Mouse (Mus musculus) intestine, postnatal 0 days (tissue): ENCODE results near the gene Pla2g6. TPM values are rescaled to one million over a fixed set of nuclear protein-coding genes. Genes with fewer than 3 reads are reported as not detected.
A peak's percentile ranks its signal among the peaks of the same experiment; 100 is the strongest.

Source experiments
- ATAC-seq: fragments of 200-750 bp; cut with Nextera tagmentation; 2 replicates; pipeline ENCODE4 v1.8.0; 2017; ENCODE audit warnings: mild to moderate bottlenecking, moderate TSS enrichment, moderate library complexity
- H3K27ac ChIP-seq: fragments of 300-500 bp; sonication (generic); 2 replicates; pipeline ENCODE4 v1.5.1; 2014; ENCODE audit warnings: mild to moderate bottlenecking, low read depth, low read length, moderate library complexity
- H3K27me3 ChIP-seq: fragments of 300-500 bp; sonication (generic); replicated peaks from 2 replicates; pipeline ENCODE4 v1.6.1; 2014; ENCODE audit warnings: low read length, mixed read lengths; ENCODE audit not compliant: control insufficient read depth, insufficient read depth
- H3K36me3 ChIP-seq: fragments of 300-500 bp; sonication (generic); 2 replicates; pipeline ENCODE4 v1.6.1; 2014; ENCODE audit warnings: mild to moderate bottlenecking, moderate library complexity; ENCODE audit not compliant: control insufficient read depth, insufficient read depth
- H3K4me1 ChIP-seq: fragments of 300-500 bp; sonication (generic); replicated peaks from 2 replicates; pipeline ENCODE4 v1.6.1; 2014; ENCODE audit warnings: antibody characterized with exemption, low read length, mixed read lengths; ENCODE audit not compliant: control insufficient read depth, insufficient read depth
- H3K4me2 ChIP-seq: fragments of 300-500 bp; sonication (generic); replicated peaks from 2 replicates; pipeline ENCODE4 v1.6.1; 2014; ENCODE audit warnings: low read depth, mild to moderate bottlenecking, moderate library complexity
- H3K4me3 ChIP-seq: fragments of 300-500 bp; sonication (generic); 2 replicates; pipeline ENCODE4 v1.5.1; 2014; ENCODE audit warnings: low read depth, low read length
- H3K9ac ChIP-seq: fragments of 300-500 bp; sonication (generic); 2 replicates; pipeline ENCODE4 v1.6.1; 2014; ENCODE audit warnings: mild to moderate bottlenecking, low read depth, low read length
- H3K9me3 ChIP-seq: fragments of 300-500 bp; sonication (generic); 2 replicates; pipeline ENCODE4 v1.6.1; 2016; ENCODE audit warnings: mixed run types; ENCODE audit not compliant: control insufficient read depth
- CTCF ChIP-seq: sonication (generic); IDR thresholded peaks from 2 replicates; pipeline ENCODE4 v1.5.1; 2016; ENCODE audit warnings: low read depth, mild to moderate bottlenecking, control low read depth, antibody characterized with exemption, moderate library complexity
- WGBS: fragments of 180-500 bp; shearing (Covaris S2); extraction: QIAGEN DNeasy Blood & Tissue Kit; methylation state at CpG from one replicate; pipeline ENCODE4 v1.1.7; 2014; 5-methylcytosine and 5-hydroxymethylcytosine counted together
- polyA plus RNA-seq: library from polyadenylated mRNA; unstranded; fragments of >200 nt; fragmentation: Nextera tagmentation; extraction: Ambion mirVana; gene quantifications from 2 replicates; pipeline ENCODE4 v1.2.1, GENCODE M21; 2015

Gene Pla2g6
- polyA plus RNA-seq, 1 experiment from 2014 or later: 17.4 TPM

GRCm38 (mm10) chr15:79322281-79322990, 5.8 kb downstream of the Pla2g6 start:
- Histone ChIP-seq H3K4me1 (peaks cover 28% of the 10 kb centered on the region), H3K9ac (no peak overlapping the region), H3K4me3 (no peak overlapping the region), H3K36me3 (peaks cover 5% of the 10 kb centered on the region), H3K27ac (peak overlapping the region; percentile 69), H3K4me2 (peak overlapping the region; percentile 9; the same call in 1 of the 2 replicates), H3K27me3 (no peaks in the 10 kb centered on the region), H3K9me3 (no peaks in the 10 kb centered on the region)
- no peak for TF ChIP-seq CTCF
- 30% methylated on average over 11 of the region's 11 CpGs for WGBS
- ATAC-seq: 0 out of 2 replicates have a peak, but pooled peaks have one; percentile 11

DNA sequence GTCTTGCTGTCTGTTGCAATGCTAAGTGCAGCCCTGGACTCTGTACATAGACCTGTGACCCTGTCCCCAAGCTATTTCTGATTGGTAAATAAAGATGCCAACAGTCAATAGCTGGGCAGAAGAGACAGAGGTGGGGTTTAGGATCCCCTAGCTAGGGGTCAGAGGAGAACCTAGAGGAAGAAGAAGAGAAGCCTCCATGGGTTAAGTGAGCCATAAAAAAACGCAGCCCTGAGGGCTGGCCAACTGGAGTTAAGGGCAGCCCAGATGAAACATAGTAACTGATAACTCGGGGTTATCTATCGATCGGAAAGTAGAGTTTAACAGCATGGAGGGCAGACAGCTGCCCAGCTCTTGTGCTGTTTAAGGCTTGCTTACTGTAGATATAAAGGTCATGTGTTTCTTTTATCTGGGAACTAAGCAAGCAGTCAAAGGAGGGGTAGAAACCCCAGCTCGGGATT, 6.4 kb downstream of the Pla2g6 start:
- Histone ChIP-seq H3K4me1 (peaks cover 28% of the 10 kb centered on the region), H3K4me3 (no peak overlapping the region), H3K27me3 (no peaks in the 10 kb centered on the region), H3K36me3 (peaks cover 5% of the 10 kb centered on the region), H3K4me2 (0 out of 2 replicates have a peak overlapping the region, but pooled peaks have one; percentile 17), H3K9me3 (no peaks in the 10 kb centered on the region), H3K27ac (peak overlapping the region; percentile 69), H3K9ac (no peak overlapping the region)
- ATAC-seq: peak; percentile 53
- 37% methylated on average over 5 of the region's 5 CpGs for WGBS
- no peak for TF ChIP-seq CTCF

- peaks cover 29% of the 10 kb centered on the region for H3K36me3 ChIP-seq
- H3K9me3 ChIP-seq: no peaks in the 10 kb centered on the region
- TF ChIP-seq CTCF: no peak
- no peak overlapping the region for H3K9ac ChIP-seq
- no peak overlapping the region for H3K4me3 ChIP-seq
- no peak for ATAC-seq
- H3K4me1 ChIP-seq: no peaks in the 10 kb centered on the region
- H3K27ac ChIP-seq: no peak overlapping the region
- H3K27me3 ChIP-seq: no peaks in the 10 kb centered on the region
- 69% methylated on average over 8 of the region's 8 CpGs for WGBS
- no peak overlapping the region for H3K4me2 ChIP-seq
Observed at GRCm38 (mm10) chr15:79313848-79314369, 14.3 kb downstream of the Pla2g6 start.

DNA sequence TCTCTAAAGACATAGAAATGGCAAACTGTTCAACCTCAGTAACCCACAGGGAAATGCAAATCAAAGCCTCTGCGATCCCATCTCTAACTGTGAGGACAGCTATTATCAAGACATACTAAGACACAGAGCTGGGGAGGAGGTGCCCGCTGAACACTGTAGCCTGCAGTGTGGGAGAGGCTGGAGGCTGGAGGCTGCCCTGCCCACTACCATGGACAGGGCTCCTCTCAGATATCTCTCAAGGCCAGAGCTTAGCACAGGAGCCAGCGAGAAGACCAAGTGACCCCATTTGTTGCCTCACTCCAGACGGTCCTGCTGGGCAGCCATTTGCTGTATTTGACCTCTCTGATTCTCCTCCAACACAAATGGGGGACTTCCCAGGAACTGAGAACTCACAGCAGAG, 20.3 kb downstream of the Pla2g6 start:
- Histone ChIP-seq H3K4me2 (no peak overlapping the region), H3K4me3 (no peak overlapping the region), H3K4me1 (no peaks in the 10 kb centered on the region), H3K36me3 (peaks cover 55% of the 10 kb centered on the region), H3K27me3 (no peaks in the 10 kb centered on the region), H3K9me3 (no peaks in the 10 kb centered on the region), H3K9ac (no peak overlapping the region), H3K27ac (no peak overlapping the region)
- WGBS: 59% methylated on average over 4 of the region's 4 CpGs
- no peak for TF ChIP-seq CTCF
- no peak for ATAC-seq

- no peak for TF ChIP-seq CTCF
- Histone ChIP-seq H3K27ac (no peak overlapping the region), H3K9ac (no peak overlapping the region), H3K4me1 (no peaks in the 10 kb centered on the region), H3K27me3 (no peaks in the 10 kb centered on the region), H3K4me3 (no peak overlapping the region), H3K36me3 (peaks cover 55% of the 10 kb centered on the region; the same call in 1 of the 2 replicates), H3K9me3 (no peaks in the 10 kb centered on the region), H3K4me2 (no peak overlapping the region)
- ATAC-seq: 0 out of 2 replicates have a peak, but pooled peaks have one; percentile 19
- 77% methylated on average over 23 of the region's 23 CpGs for WGBS
Observed at GRCm38 (mm10) chr15:79306043-79306637, 22.1 kb downstream of the Pla2g6 start.

DNA sequence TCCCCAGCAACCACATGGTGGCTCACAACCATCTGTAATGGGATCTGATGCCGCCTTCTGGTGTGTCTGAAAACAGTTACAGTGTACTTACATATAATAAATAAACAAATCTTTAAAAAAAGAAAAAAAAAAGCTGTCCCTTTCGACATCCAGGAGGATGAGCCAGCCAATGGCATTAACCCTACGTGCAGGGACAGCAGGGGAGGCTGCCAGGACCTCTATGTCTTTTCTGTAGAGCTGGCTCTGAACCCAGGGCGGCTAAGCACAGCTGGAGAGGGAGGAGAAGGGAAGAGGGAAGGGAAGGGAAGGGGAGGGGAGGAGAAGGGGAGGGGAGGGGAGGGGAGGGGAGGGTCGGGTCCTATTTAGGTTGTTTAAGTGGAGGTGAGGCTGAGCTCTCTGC, 23.4 kb downstream of the Pla2g6 start:
- Histone ChIP-seq H3K9ac (no peak overlapping the region), H3K36me3 (peaks cover 54% of the 10 kb centered on the region), H3K4me2 (no peak overlapping the region), H3K4me3 (no peak overlapping the region), H3K27me3 (no peaks in the 10 kb centered on the region), H3K27ac (no peak overlapping the region), H3K9me3 (no peaks in the 10 kb centered on the region), H3K4me1 (no peaks in the 10 kb centered on the region)
- WGBS: 69% methylated on average over 4 of the region's 5 CpGs
- no peak for ATAC-seq
- TF ChIP-seq CTCF: no peak
